Mouse (Mus musculus) limb, embryonic 12.5 days (tissue): ENCODE data around the gene Il1f9. TPM values are rescaled to one million over a fixed set of nuclear protein-coding genes. Genes with fewer than 3 reads are reported as not detected.
"Not testable (repeated sequence)": the region's sequence is repeated elsewhere in the genome, so short reads cannot be mapped to it uniquely, and the experiment has no call there.

Experiments used
- ATAC-seq: fragments of 200-750 bp; cut with Nextera tagmentation; 2 replicates; pipeline ENCODE4 v1.8.0; 2017; ENCODE audit warnings: low read depth, moderate TSS enrichment; ENCODE audit not compliant: insufficient number of reproducible peaks, insufficient read depth, low FRiP score, low TSS enrichment
- H3K27ac ChIP-seq: fragments of 300-500 bp; sonication (generic); 2 replicates; pipeline ENCODE4 v1.5.1; 2016; ENCODE audit warnings: mild to moderate bottlenecking, moderate library complexity
- H3K27me3 ChIP-seq: fragments of 300-500 bp; sonication (generic); 2 replicates; pipeline ENCODE4 v1.6.1; 2016; ENCODE audit warnings: mild to moderate bottlenecking, moderate library complexity
- H3K36me3 ChIP-seq: fragments of 300-500 bp; sonication (generic); 2 replicates; pipeline ENCODE4 v1.6.1; 2016; ENCODE audit warnings: mild to moderate bottlenecking, moderate library complexity
- H3K4me1 ChIP-seq: fragments of 300-500 bp; sonication (generic); replicated peaks from 2 replicates; pipeline ENCODE4 v1.6.1; 2016
- H3K4me2 ChIP-seq: fragments of 300-500 bp; sonication (generic); 2 replicates; pipeline ENCODE4 v1.6.1; 2016; ENCODE audit warnings: mild to moderate bottlenecking, moderate library complexity
- H3K4me3 ChIP-seq: fragments of 300-500 bp; sonication (generic); replicated peaks from 2 replicates; pipeline ENCODE4 v1.5.1; 2016; ENCODE audit warnings: mild to moderate bottlenecking
- H3K9ac ChIP-seq: fragments of 300-500 bp; sonication (generic); replicated peaks from 2 replicates; pipeline ENCODE4 v1.6.1; 2016; ENCODE audit warnings: mild to moderate bottlenecking, moderate library complexity
- H3K9me3 ChIP-seq: fragments of 300-500 bp; sonication (generic); 2 replicates; pipeline ENCODE4 v1.6.1; 2016; ENCODE audit warnings: mild to moderate bottlenecking, moderate library complexity
- WGBS: fragments of 180-500 bp; shearing (Covaris S2); methylation state at CpG from one replicate; pipeline ENCODE4 v1.1.7; 2016; 5-methylcytosine and 5-hydroxymethylcytosine counted together
- polyA plus RNA-seq: library from polyadenylated mRNA; unstranded; fragments of >200 nt; fragmentation: Nextera tagmentation; extraction: Ambion mirVana; gene quantifications from 2 replicates; pipeline ENCODE4 v1.2.1, GENCODE M21; 2016

Il1f9 gene
- not detected in 2 replicates for polyA plus RNA-seq

DNA sequence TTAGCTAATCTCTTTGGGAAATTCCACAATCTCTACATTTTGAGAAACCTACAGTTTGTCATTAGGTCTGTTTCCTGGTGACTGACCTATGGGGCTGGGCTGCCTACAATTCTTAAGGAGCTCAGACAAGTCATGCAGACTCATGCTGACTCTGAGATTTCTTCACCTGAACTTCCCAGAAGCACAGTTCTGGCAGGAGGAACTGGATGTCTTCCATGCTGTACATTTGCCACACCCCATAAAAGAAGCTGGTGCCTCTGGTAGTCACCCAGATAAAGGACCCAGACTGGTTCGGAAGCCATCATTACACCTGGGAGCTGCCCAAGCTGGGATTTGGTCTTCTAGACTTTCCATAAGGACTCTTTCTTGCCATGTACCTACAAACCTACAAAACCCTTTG is at the start of gene Il1f9:
Gene Il1f9 (plus strand): TSS at position 301 of the 400 bp plus-strand sequence.
- no peaks in the 10 kb centered on the region for H3K9me3 ChIP-seq
- WGBS: 88% methylated on average over 1 of the region's 1 CpGs
- H3K4me2 ChIP-seq: no peak within 1 kb of the TSS
- H3K9ac ChIP-seq: no peak within 1 kb of the TSS
- H3K36me3 ChIP-seq: no peaks in the 10 kb centered on the region
- H3K27ac ChIP-seq: no peak within 1 kb of the TSS
- no peak within 1 kb of the TSS for H3K4me3 ChIP-seq
- no peaks in the 10 kb centered on the region for H3K27me3 ChIP-seq
- no peaks in the 10 kb centered on the region for H3K4me1 ChIP-seq
- ATAC-seq: no peak

GRCm38 (mm10) chr2:24152861-24153260 is 33.4 kb upstream of the Il1f9 start, which contains the start of gene Il1f8:
Gene Il1f8, plus strand, starts transcription at chr2:24153161.
- Histone ChIP-seq H3K4me3 (no peak within 1 kb of the TSS), H3K9me3 (no peaks in the 10 kb centered on the region), H3K4me2 (no peak within 1 kb of the TSS), H3K36me3 (no peaks in the 10 kb centered on the region), H3K9ac (no peak within 1 kb of the TSS), H3K4me1 (no peaks in the 10 kb centered on the region), H3K27me3 (no peaks in the 10 kb centered on the region), H3K27ac (no peak within 1 kb of the TSS)
- 78% methylated on average over 2 of the region's 2 CpGs for WGBS
- no peak for ATAC-seq

GRCm38 (mm10) chr2:24181683-24182331 is 4.5 kb upstream of the Il1f9 start:
- H3K4me2 ChIP-seq: peak overlapping the region; percentile 42
- not testable (repeated sequence) for H3K9me3 ChIP-seq, H3K9ac ChIP-seq, H3K27ac ChIP-seq, H3K4me1 ChIP-seq, H3K27me3 ChIP-seq, H3K36me3 ChIP-seq, H3K4me3 ChIP-seq
- WGBS: 13% methylated on average over 14 of the region's 14 CpGs
- ATAC-seq: peak; percentile 76; the same call in 1 of the 2 replicates

- WGBS: 62% methylated on average over 13 of the region's 13 CpGs
- not testable (repeated sequence) for H3K4me1 ChIP-seq, H3K4me3 ChIP-seq, H3K36me3 ChIP-seq, H3K27ac ChIP-seq, H3K27me3 ChIP-seq, H3K9me3 ChIP-seq, ATAC-seq, H3K9ac ChIP-seq
- peak overlapping the region; percentile 42 for H3K4me2 ChIP-seq
These were observed 3.7 kb upstream of the Il1f9 start for GRCm38 (mm10) chr2:24182423-24183147.

DNA sequence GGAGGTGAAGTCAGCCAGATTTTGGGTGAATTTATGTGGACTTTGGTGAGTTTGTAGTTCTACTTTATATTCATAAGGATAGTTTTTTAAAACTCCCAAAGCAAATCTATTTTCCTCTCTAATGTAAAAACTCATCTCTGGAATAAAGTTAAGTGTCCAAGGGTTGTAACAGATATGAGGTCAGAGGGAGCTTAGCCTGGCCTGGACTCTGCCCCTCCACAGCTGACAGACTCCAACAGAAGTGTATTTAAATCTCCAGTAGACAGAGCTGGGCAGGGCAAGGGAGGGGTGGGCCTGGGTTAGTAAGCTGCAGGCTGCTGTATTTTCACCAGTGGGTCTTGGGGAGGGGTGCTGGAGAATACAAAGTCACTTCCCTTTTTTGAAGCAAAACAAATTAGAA is 2.2 kb upstream of the Il1f9 start:
- H3K9me3 ChIP-seq, H3K4me3 ChIP-seq, H3K36me3 ChIP-seq, ATAC-seq, H3K4me1 ChIP-seq, H3K27me3 ChIP-seq, H3K9ac ChIP-seq, H3K27ac ChIP-seq, H3K4me2 ChIP-seq: not testable (repeated sequence)

- 62% methylated on average over 6 of the region's 6 CpGs for WGBS
- no peaks in the 10 kb centered on the region for H3K9me3 ChIP-seq
- H3K27me3 ChIP-seq: no peaks in the 10 kb centered on the region
- H3K36me3 ChIP-seq: no peaks in the 10 kb centered on the region
- no peak for ATAC-seq
- H3K9ac ChIP-seq: no peak overlapping the region
- no peak overlapping the region for H3K4me3 ChIP-seq
- no peak overlapping the region for H3K4me2 ChIP-seq
- H3K4me1 ChIP-seq: no peaks in the 10 kb centered on the region
- no peak overlapping the region for H3K27ac ChIP-seq
These were observed 1.3 kb downstream of the Il1f9 start for GRCm38 (mm10) chr2:24187585-24187984.

GRCm38 (mm10) chr2:24188189-24188588 is 1.9 kb downstream of the Il1f9 start:
- 75% methylated on average over 1 of the region's 1 CpGs for WGBS
- H3K27ac ChIP-seq: no peak overlapping the region
- no peaks in the 10 kb centered on the region for H3K9me3 ChIP-seq
- ATAC-seq: no peak
- no peaks in the 10 kb centered on the region for H3K36me3 ChIP-seq
- no peak overlapping the region for H3K4me3 ChIP-seq
- H3K9ac ChIP-seq: no peak overlapping the region
- no peaks in the 10 kb centered on the region for H3K4me1 ChIP-seq
- H3K27me3 ChIP-seq: no peaks in the 10 kb centered on the region
- no peak overlapping the region for H3K4me2 ChIP-seq

DNA sequence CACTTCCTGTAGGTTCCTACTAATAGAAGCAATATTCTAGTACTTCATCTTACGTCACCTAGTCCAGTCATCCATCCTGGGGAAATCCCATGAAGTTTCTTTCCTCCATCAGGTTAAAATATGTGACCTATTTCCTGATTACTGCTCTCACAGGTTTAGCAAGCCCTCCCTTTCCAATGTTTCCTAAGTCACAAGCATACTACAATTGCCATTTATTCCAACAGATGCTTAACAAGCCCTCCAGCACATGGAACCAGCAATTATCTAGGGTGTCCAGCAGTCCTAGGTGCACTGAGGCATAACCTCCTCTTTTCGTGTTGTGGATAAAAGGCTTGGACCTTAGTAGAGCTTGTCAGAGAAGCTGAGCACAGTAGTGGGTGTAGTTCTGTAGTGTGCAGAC is 28.8 kb downstream of the Il1f9 start, which contains the start of gene Il1f6:
Gene Il1f6 (plus strand): TSS at position 301 of the 400 bp plus-strand sequence.
- Histone ChIP-seq H3K4me3 (no peak within 1 kb of the TSS), H3K4me1 (no peaks in the 10 kb centered on the region), H3K9me3 (no peaks in the 10 kb centered on the region), H3K4me2 (no peak within 1 kb of the TSS), H3K27ac (no peak within 1 kb of the TSS), H3K27me3 (no peaks in the 10 kb centered on the region), H3K36me3 (no peaks in the 10 kb centered on the region), H3K9ac (no peak within 1 kb of the TSS)
- 88% methylated on average over 2 of the region's 2 CpGs for WGBS
- ATAC-seq: no peak

GRCm38 (mm10) chr2:24227191-24227590 is 40.9 kb downstream of the Il1f9 start:
- H3K27ac ChIP-seq: no peak overlapping the region
- no peak overlapping the region for H3K4me3 ChIP-seq
- no peaks in the 10 kb centered on the region for H3K36me3 ChIP-seq
- no peaks in the 10 kb centered on the region for H3K27me3 ChIP-seq
- H3K9ac ChIP-seq: no peak overlapping the region
- H3K4me2 ChIP-seq: no peak overlapping the region
- 87% methylated on average over 2 of the region's 2 CpGs for WGBS
- no peak for ATAC-seq
- no peaks in the 10 kb centered on the region for H3K4me1 ChIP-seq
- peaks cover 2% of the 10 kb centered on the region; the same call in 1 of the 2 replicates for H3K9me3 ChIP-seq
